Mouse (Mus musculus) liver, embryonic 14.5 days (tissue): ENCODE measurements around the gene Sox2. TPM values are rescaled to one million over a fixed set of nuclear protein-coding genes. Genes with fewer than 3 reads are reported as not detected.

Experiments
- ATAC-seq: fragments of 200-750 bp; cut with Nextera tagmentation; 2 replicates; pipeline ENCODE4 v1.8.0; 2017; ENCODE audit warnings: moderate number of reproducible peaks, mild to moderate bottlenecking, moderate library complexity; ENCODE audit not compliant: insufficient read depth
- DNase-seq, 3 experiments: peaks; one replicate each; pipeline ENCODE4 v3.0.0-alpha.2; 2012 to 2013; ENCODE audit warnings: low read depth in 3 of 3, low spot score in 3 of 3
- H3K27ac ChIP-seq: fragments of 300-500 bp; sonication (generic); 2 replicates; pipeline ENCODE4 v1.5.1; 2014; ENCODE audit warnings: moderate library complexity, mild to moderate bottlenecking, control low read depth, inconsistent platforms
- H3K27me3 ChIP-seq: fragments of 300-500 bp; sonication (generic); 2 replicates; pipeline ENCODE4 v1.6.1; 2014; ENCODE audit warnings: mild to moderate bottlenecking, low read length, moderate library complexity; ENCODE audit not compliant: control insufficient read depth, insufficient read depth
- H3K36me3 ChIP-seq: fragments of 300-500 bp; sonication (generic); replicated peaks from 2 replicates; pipeline ENCODE4 v1.6.1; 2014; ENCODE audit warnings: low read depth; ENCODE audit not compliant: control insufficient read depth, insufficient read depth
- H3K4me1 ChIP-seq, 2 experiments: fragments of 200-500 bp in 1 of 2; fragments of 300-500 bp in 1 of 2; sonication (generic) in 1 of 2; replicated peaks; 2 replicates each; pipeline ENCODE4 v1.6.1; 2012 to 2014; ENCODE audit warnings: antibody characterized with exemption in 1 of 2, inconsistent platforms in 1 of 2, low read length in 1 of 2; ENCODE audit not compliant: control insufficient read depth in 2 of 2, insufficient read depth in 2 of 2
- H3K4me2 ChIP-seq: fragments of 300-500 bp; sonication (generic); 2 replicates; pipeline ENCODE4 v1.6.1; 2014; ENCODE audit warnings: low read depth, mild to moderate bottlenecking, control low read depth, moderate library complexity
- H3K4me3 ChIP-seq, 2 experiments: fragments of 200-500 bp in 1 of 2; fragments of 300-500 bp in 1 of 2; sonication (generic) in 1 of 2; 2 replicates each; pipeline ENCODE4 v1.5.1; 2012 to 2014; ENCODE audit warnings: low read depth in 2 of 2, low read length in 2 of 2, mild to moderate bottlenecking in 2 of 2, control low read depth in 1 of 2, inconsistent platforms in 1 of 2, moderate library complexity in 1 of 2; ENCODE audit not compliant: insufficient read depth in 1 of 2
- H3K9ac ChIP-seq: fragments of 300-500 bp; sonication (generic); replicated peaks from 2 replicates; pipeline ENCODE4 v1.6.1; 2014; ENCODE audit warnings: mild to moderate bottlenecking, control low read depth, moderate library complexity
- H3K9me3 ChIP-seq: fragments of 300-500 bp; sonication (generic); 2 replicates; pipeline ENCODE4 v1.6.1; 2016; ENCODE audit warnings: low read length, mixed read lengths; ENCODE audit not compliant: control insufficient read depth
- CTCF ChIP-seq: IDR thresholded peaks from 2 replicates; pipeline ENCODE4 v1.5.1; 2016; ENCODE audit warnings: antibody characterized with exemption, low read depth, control low read depth
- EP300 ChIP-seq: IDR thresholded peaks from 2 replicates; pipeline ENCODE4 v1.6.1; 2016; ENCODE audit warnings: antibody characterized with exemption, low read depth
- WGBS: fragments of 180-500 bp; shearing (Covaris S2); extraction: QIAGEN DNeasy Blood & Tissue Kit; methylation state at CpG from one replicate; pipeline ENCODE4 v1.1.7; 2014; ENCODE audit not compliant: insufficient replicate concordance; 5-methylcytosine and 5-hydroxymethylcytosine counted together
- polyA plus RNA-seq, 2 experiments: library from polyadenylated mRNA; depleted of rRNA in 1 of 2; stranded (reverse) in 1 of 2; unstranded in 1 of 2; fragments of >200 nt; fragmentation: Nextera tagmentation in 1 of 2; extraction: Ambion mirVana in 1 of 2; gene quantifications; 2 replicates each; pipeline versions ENCODE4 v1.2.1 to v1.2.3; 2012 to 2014

The Sox2 gene
- polyA plus RNA-seq, 2 experiments: 0.06 TPM; not detected in 1

GRCm38 (mm10) chr3:34639873-34640270, 10.3 kb upstream of the Sox2 start:
- no peak overlapping the region for H3K4me2 ChIP-seq
- H3K9me3 ChIP-seq: no peaks in the 10 kb centered on the region
- H3K27me3 ChIP-seq: peaks cover 63% of the 10 kb centered on the region
- no peaks in the 10 kb centered on the region for H3K4me1 ChIP-seq
- H3K36me3 ChIP-seq: no peaks in the 10 kb centered on the region
- 5% methylated on average over 10 of the region's 10 CpGs for WGBS
- H3K27ac ChIP-seq: no peak overlapping the region
- H3K9ac ChIP-seq: no peak overlapping the region
- H3K4me3 ChIP-seq: no peak overlapping the region
- DNase-seq (no peak), ATAC-seq (no peak)
- TF ChIP-seq CTCF (no peak), EP300 (no peak)

- 10% methylated on average over 8 of the region's 8 CpGs for WGBS
- no peak for ATAC-seq
- no peak for TF ChIP-seq EP300
- TF ChIP-seq CTCF: no peak
- no peak overlapping the region for H3K27ac ChIP-seq
- no peaks in the 10 kb centered on the region for H3K4me1 ChIP-seq
- no peak overlapping the region for H3K4me3 ChIP-seq
- H3K9me3 ChIP-seq: no peaks in the 10 kb centered on the region
- H3K36me3 ChIP-seq: no peaks in the 10 kb centered on the region
- H3K4me2 ChIP-seq: no peak overlapping the region
- DNase-seq: no peak
- no peak overlapping the region for H3K9ac ChIP-seq
- H3K27me3 ChIP-seq: peaks cover 66% of the 10 kb centered on the region
Observed at GRCm38 (mm10) chr3:34640276-34640675, 9.9 kb upstream of the Sox2 start.

GRCm38 (mm10) chr3:34640690-34641600, 9.3 kb upstream of the Sox2 start:
- Histone ChIP-seq H3K4me2 (no peak overlapping the region), H3K27me3 (peaks cover 70% of the 10 kb centered on the region), H3K4me1 (no peaks in the 10 kb centered on the region), H3K4me3 (no peak overlapping the region), H3K9me3 (no peaks in the 10 kb centered on the region), H3K9ac (no peak overlapping the region), H3K36me3 (no peaks in the 10 kb centered on the region), H3K27ac (no peak overlapping the region)
- TF ChIP-seq CTCF: peak; percentile 74
- TF ChIP-seq EP300: no peak
- ATAC-seq (no peak), DNase-seq (no peak)
- WGBS: 5% methylated on average over 33 of the region's 33 CpGs

GRCm38 (mm10) chr3:34641756-34642497, 8.3 kb upstream of the Sox2 start:
- TF ChIP-seq EP300 (no peak), CTCF (no peak)
- no peak overlapping the region for H3K27ac ChIP-seq
- H3K9ac ChIP-seq: no peak overlapping the region
- ATAC-seq: no peak
- no peak overlapping the region for H3K4me3 ChIP-seq
- H3K9me3 ChIP-seq: no peaks in the 10 kb centered on the region
- no peak for DNase-seq
- no peaks in the 10 kb centered on the region for H3K4me1 ChIP-seq
- no peak overlapping the region for H3K4me2 ChIP-seq
- H3K36me3 ChIP-seq: no peaks in the 10 kb centered on the region
- 2% methylated on average over 38 of the region's 38 CpGs for WGBS
- peaks cover 79% of the 10 kb centered on the region for H3K27me3 ChIP-seq

- no peak for TF ChIP-seq EP300
- no peak for TF ChIP-seq CTCF
- 1% methylated on average over 20 of the region's 20 CpGs for WGBS
- H3K27ac ChIP-seq: no peak overlapping the region
- DNase-seq: no peak
- no peak overlapping the region for H3K4me3 ChIP-seq
- H3K36me3 ChIP-seq: no peaks in the 10 kb centered on the region
- no peak for ATAC-seq
- no peaks in the 10 kb centered on the region for H3K9me3 ChIP-seq
- peaks cover 85% of the 10 kb centered on the region for H3K27me3 ChIP-seq
- no peak overlapping the region for H3K4me2 ChIP-seq
- no peaks in the 10 kb centered on the region for H3K4me1 ChIP-seq
- H3K9ac ChIP-seq: no peak overlapping the region
Observed at GRCm38 (mm10) chr3:34642498-34642941, 7.7 kb upstream of the Sox2 start.
